Mouse (Mus musculus) embryonic facial prominence, embryonic 10.5 days (tissue): Measurements from ENCODE around the gene Isyna1. TPM values are rescaled to one million over a fixed set of nuclear protein-coding genes. Genes with fewer than 3 reads are reported as not detected.
A peak's percentile ranks its signal among the peaks of the same experiment; 100 is the strongest.

ENCODE experiments used
- DNase-seq: peaks from one replicate; pipeline ENCODE4 v3.0.0-alpha.2; 2017; ENCODE audit warnings: low spot score
- H3K27ac ChIP-seq: fragments of 300-500 bp; sonication (generic); replicated peaks from 2 replicates; pipeline ENCODE4 v1.5.1; 2016; ENCODE audit warnings: mild to moderate bottlenecking
- H3K27me3 ChIP-seq: fragments of 300-500 bp; sonication (generic); replicated peaks from 2 replicates; pipeline ENCODE4 v1.6.1; 2016; ENCODE audit warnings: low read depth, mild to moderate bottlenecking; ENCODE audit not compliant: poor library complexity, severe bottlenecking
- H3K36me3 ChIP-seq: fragments of 300-500 bp; sonication (generic); replicated peaks from 2 replicates; pipeline ENCODE4 v1.6.1; 2016; ENCODE audit warnings: mild to moderate bottlenecking, moderate library complexity
- H3K4me1 ChIP-seq: fragments of 300-500 bp; sonication (generic); 2 replicates; pipeline ENCODE4 v1.6.1; 2016
- H3K4me3 ChIP-seq: fragments of 300-500 bp; sonication (generic); 2 replicates; pipeline ENCODE4 v1.5.1; 2016; ENCODE audit warnings: mild to moderate bottlenecking, moderate library complexity
- H3K9me3 ChIP-seq: fragments of 300-500 bp; sonication (generic); 2 replicates; pipeline ENCODE4 v1.6.1; 2016; ENCODE audit warnings: mild to moderate bottlenecking
- WGBS: fragments of 180-500 bp; shearing (Covaris S2); methylation state at CpG from one replicate; pipeline ENCODE4 v1.1.7; 2016; 5-methylcytosine and 5-hydroxymethylcytosine counted together
- polyA plus RNA-seq: library from polyadenylated mRNA; unstranded; fragments of >200 nt; fragmentation: Nextera tagmentation; extraction: Ambion mirVana; gene quantifications from 2 replicates; pipeline ENCODE4 v1.2.1, GENCODE M21; 2016

Isyna1 gene
- polyA plus RNA-seq = 184 and 187 TPM in 2 replicates

GRCm38 (mm10) chr8:70593961-70594609 is at the start of gene Isyna1:
Gene Isyna1, plus strand, starts transcription at chr8:70594373.
- Histone ChIP-seq H3K4me3 (peak within 1 kb of the TSS; percentile 85), H3K27ac (peak within 1 kb of the TSS; percentile 86), H3K9me3 (no peaks in the 10 kb centered on the region), H3K27me3 (peaks cover 33% of the 10 kb centered on the region), H3K36me3 (peaks cover 69% of the 10 kb centered on the region), H3K4me1 (peaks cover 65% of the 10 kb centered on the region)
- peak; percentile 97 for DNase-seq
- under 1% methylated on average over 40 of the region's 40 CpGs for WGBS

- Histone ChIP-seq H3K4me3 (no peak overlapping the region), H3K36me3 (peaks cover 3% of the 10 kb centered on the region; the same call in 1 of the 2 replicates), H3K27me3 (no peaks in the 10 kb centered on the region), H3K9me3 (no peaks in the 10 kb centered on the region), H3K27ac (no peak overlapping the region), H3K4me1 (peaks cover 10% of the 10 kb centered on the region)
- DNase-seq = no peak
- 86% methylated on average over 4 of the region's 4 CpGs for WGBS
Measured at GRCm38 (mm10) chr8:70546412-70546811, 47.8 kb upstream of the Isyna1 start.

GRCm38 (mm10) chr8:70547762-70548161 is 46.4 kb upstream of the Isyna1 start:
- Histone ChIP-seq H3K9me3 (no peaks in the 10 kb centered on the region), H3K4me1 (peaks cover 18% of the 10 kb centered on the region), H3K36me3 (peaks cover 3% of the 10 kb centered on the region; the same call in 1 of the 2 replicates), H3K27me3 (no peaks in the 10 kb centered on the region), H3K27ac (no peak overlapping the region), H3K4me3 (no peak overlapping the region)
- WGBS = 92% methylated on average over 6 of the region's 6 CpGs
- DNase-seq = no peak

GRCm38 (mm10) chr8:70549412-70550184 is 44.6 kb upstream of the Isyna1 start:
- Histone ChIP-seq H3K27ac (no peak overlapping the region), H3K4me1 (peaks cover 12% of the 10 kb centered on the region; the same call in 1 of the 2 replicates), H3K27me3 (no peaks in the 10 kb centered on the region), H3K36me3 (peaks cover 3% of the 10 kb centered on the region; the same call in 1 of the 2 replicates), H3K9me3 (no peaks in the 10 kb centered on the region), H3K4me3 (no peak overlapping the region)
- 92% methylated on average over 10 of the region's 10 CpGs for WGBS
- DNase-seq = no peak

GRCm38 (mm10) chr8:70551558-70552161 is 42.5 kb upstream of the Isyna1 start:
- no peaks in the 10 kb centered on the region for H3K27me3 ChIP-seq
- no peak overlapping the region for H3K4me3 ChIP-seq
- no peak for DNase-seq
- WGBS = 63% methylated on average over 3 of the region's 3 CpGs
- H3K36me3 ChIP-seq = peaks cover 5% of the 10 kb centered on the region
- no peaks in the 10 kb centered on the region for H3K9me3 ChIP-seq
- peaks cover 17% of the 10 kb centered on the region; the same call in 1 of the 2 replicates for H3K4me1 ChIP-seq
- H3K27ac ChIP-seq = no peak overlapping the region

- H3K4me3 ChIP-seq = no peak overlapping the region
- no peaks in the 10 kb centered on the region for H3K9me3 ChIP-seq
- no peaks in the 10 kb centered on the region for H3K27me3 ChIP-seq
- H3K36me3 ChIP-seq = peaks cover 5% of the 10 kb centered on the region
- peaks cover 17% of the 10 kb centered on the region; the same call in 1 of the 2 replicates for H3K4me1 ChIP-seq
- no peak for DNase-seq
- H3K27ac ChIP-seq = no peak overlapping the region
- 67% methylated on average over 1 of the region's 1 CpGs for WGBS
Measured at GRCm38 (mm10) chr8:70552836-70553235, 41.3 kb upstream of the Isyna1 start.

GRCm38 (mm10) chr8:70553740-70554139 is 40.4 kb upstream of the Isyna1 start:
- peaks cover 17% of the 10 kb centered on the region; the same call in 1 of the 2 replicates for H3K4me1 ChIP-seq
- no peak for DNase-seq
- H3K9me3 ChIP-seq = no peaks in the 10 kb centered on the region
- no peak overlapping the region for H3K4me3 ChIP-seq
- peaks cover 5% of the 10 kb centered on the region for H3K36me3 ChIP-seq
- H3K27me3 ChIP-seq = no peaks in the 10 kb centered on the region
- H3K27ac ChIP-seq = no peak overlapping the region

GRCm38 (mm10) chr8:70555079-70555747 is 39.0 kb upstream of the Isyna1 start:
- no peak overlapping the region for H3K27ac ChIP-seq
- no peaks in the 10 kb centered on the region for H3K27me3 ChIP-seq
- H3K36me3 ChIP-seq = peaks cover 5% of the 10 kb centered on the region
- H3K4me1 ChIP-seq = peaks cover 17% of the 10 kb centered on the region; the same call in 1 of the 2 replicates
- DNase-seq = no peak
- H3K9me3 ChIP-seq = no peaks in the 10 kb centered on the region
- no peak overlapping the region for H3K4me3 ChIP-seq
- 88% methylated on average over 4 of the region's 4 CpGs for WGBS

GRCm38 (mm10) chr8:70558334-70558733 is 35.8 kb upstream of the Isyna1 start:
- no peak for DNase-seq
- 76% methylated on average over 4 of the region's 4 CpGs for WGBS
- H3K9me3 ChIP-seq = no peaks in the 10 kb centered on the region

GRCm38 (mm10) chr8:70558983-70559382 is 35.2 kb upstream of the Isyna1 start:
- Histone ChIP-seq H3K27ac (no peak overlapping the region), H3K4me1 (peaks cover 17% of the 10 kb centered on the region), H3K9me3 (no peaks in the 10 kb centered on the region), H3K4me3 (no peak overlapping the region), H3K36me3 (peaks cover 5% of the 10 kb centered on the region), H3K27me3 (no peaks in the 10 kb centered on the region)
- 73% methylated on average over 3 of the region's 3 CpGs for WGBS
- no peak for DNase-seq

More at GRCm38 (mm10) chr8:70558334-70558733, 35.8 kb upstream of the Isyna1 start:
- H3K27ac ChIP-seq = no peak overlapping the region
- H3K4me3 ChIP-seq = no peak overlapping the region
- peaks cover 17% of the 10 kb centered on the region for H3K4me1 ChIP-seq
- H3K27me3 ChIP-seq = no peaks in the 10 kb centered on the region
- peaks cover 5% of the 10 kb centered on the region for H3K36me3 ChIP-seq

GRCm38 (mm10) chr8:70560096-70560495 is 34.1 kb upstream of the Isyna1 start:
- 85% methylated on average over 2 of the region's 2 CpGs for WGBS
- H3K27ac ChIP-seq = no peak overlapping the region

GRCm38 (mm10) chr8:70560564-70560963 is 33.6 kb upstream of the Isyna1 start:
- Histone ChIP-seq H3K4me3 (no peak overlapping the region), H3K27me3 (no peaks in the 10 kb centered on the region), H3K9me3 (no peaks in the 10 kb centered on the region), H3K36me3 (peaks cover 6% of the 10 kb centered on the region), H3K4me1 (peaks cover 21% of the 10 kb centered on the region), H3K27ac (no peak overlapping the region)
- no peak for DNase-seq
- 76% methylated on average over 3 of the region's 3 CpGs for WGBS

More at GRCm38 (mm10) chr8:70560096-70560495, 34.1 kb upstream of the Isyna1 start:
- no peak for DNase-seq
- Histone ChIP-seq H3K4me3 (no peak overlapping the region), H3K9me3 (no peaks in the 10 kb centered on the region), H3K27me3 (no peaks in the 10 kb centered on the region), H3K36me3 (peaks cover 5% of the 10 kb centered on the region), H3K4me1 (peaks cover 21% of the 10 kb centered on the region)
